Mouse (Mus musculus): ENCODE measurements around the gene Cytip. TPM values are rescaled to one million over a fixed set of nuclear protein-coding genes. Genes with fewer than 3 reads are reported as not detected.
A peak's percentile ranks its signal among the peaks of the same experiment; 100 is the strongest.

The Cytip gene
- polyA plus RNA-seq (2012; rRNA removed): 152 and 254 TPM in 2 replicates

DNA sequence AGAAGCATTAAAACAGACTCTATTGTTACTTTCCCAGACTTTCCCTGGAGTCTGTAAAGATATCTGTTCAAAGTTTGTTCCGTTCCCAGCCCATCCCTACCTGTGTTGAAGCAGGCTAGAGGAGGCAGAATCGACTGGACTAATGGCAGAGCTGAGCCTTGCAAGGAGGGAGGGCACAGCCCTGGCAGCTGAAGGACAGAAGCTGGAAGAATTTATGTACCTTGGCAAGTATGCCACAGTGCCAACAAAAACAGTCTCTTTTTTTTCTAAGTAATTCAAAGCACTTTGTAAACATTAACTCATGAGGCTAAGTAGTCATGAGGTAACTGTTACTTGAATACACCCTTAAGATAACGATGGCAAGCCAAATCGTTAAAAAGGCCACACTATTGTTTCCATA lies at the start of gene Cytip:
Gene Cytip, minus strand, starts transcription at position 187 of the 400 bp plus-strand sequence.
- Histone ChIP-seq H3K4me1 (ENCODE audit: control insufficient read depth, insufficient read depth, insufficient read length) (peaks cover 4% of the 10 kb centered on the region), H3K27ac (ENCODE audit: insufficient read depth, low read length) (no peak within 1 kb of the TSS), H3K27me3 (ENCODE audit: control insufficient read depth, insufficient read depth, low read length) (no peaks in the 10 kb centered on the region), H3K4me3 (ENCODE audit: extremely low read depth, insufficient read depth, insufficient read length) (no peak within 1 kb of the TSS), H3K36me3 (ENCODE audit: control insufficient read depth, insufficient read depth, low read length) (no peaks in the 10 kb centered on the region)
- 86% methylated on average over 4 of the region's 4 CpGs for WGBS
- DNase-seq (ENCODE audit: low read depth in 1 of 2, low spot score in 2 of 2): no peak
- TF ChIP-seq POLR2A (IDR thresholded peaks at IDR 0.05; ENCODE audit: low read depth, low read length) (no peak), CTCF (IDR thresholded peaks at IDR 0.05; ENCODE audit: extremely low read depth, insufficient read depth, insufficient read length, insufficient replicate concordance) (no peak)

DNA sequence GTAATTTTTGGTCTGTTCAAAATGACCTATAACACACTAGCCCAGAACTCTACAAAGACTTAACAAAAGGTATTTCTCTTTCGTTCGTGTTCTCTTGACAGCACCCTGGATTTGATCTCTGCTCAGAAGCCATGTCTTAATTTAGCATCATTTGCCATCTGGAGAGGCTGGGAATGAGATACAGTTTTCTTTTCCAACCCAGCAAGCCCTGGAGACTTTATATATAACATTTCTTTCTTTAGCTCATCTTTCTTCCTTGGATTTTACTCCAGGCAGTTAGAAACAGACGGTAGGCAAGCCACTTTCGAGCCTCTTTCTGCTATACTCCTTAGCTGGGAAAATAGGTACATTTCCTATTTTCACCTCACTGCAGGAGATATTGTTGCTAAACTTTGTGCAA lies 45.3 kb upstream of the Cytip start:
- Histone ChIP-seq H3K4me1 (ENCODE audit: control insufficient read depth, insufficient read depth, insufficient read length) (no peaks in the 10 kb centered on the region), H3K27ac (ENCODE audit: insufficient read depth, low read length) (no peak overlapping the region), H3K4me3 (ENCODE audit: extremely low read depth, insufficient read depth, insufficient read length) (no peak overlapping the region), H3K27me3 (ENCODE audit: control insufficient read depth, insufficient read depth, low read length) (no peaks in the 10 kb centered on the region), H3K36me3 (ENCODE audit: control insufficient read depth, insufficient read depth, low read length) (no peaks in the 10 kb centered on the region)
- no peak for DNase-seq (ENCODE audit: low read depth in 1 of 2, low spot score in 2 of 2)
- TF ChIP-seq POLR2A (IDR thresholded peaks at IDR 0.05; ENCODE audit: low read depth, low read length) (no peak), CTCF (IDR thresholded peaks at IDR 0.05; ENCODE audit: extremely low read depth, insufficient read depth, insufficient read length, insufficient replicate concordance) (no peak)
- WGBS: 90% methylated on average over 4 of the region's 4 CpGs

DNA sequence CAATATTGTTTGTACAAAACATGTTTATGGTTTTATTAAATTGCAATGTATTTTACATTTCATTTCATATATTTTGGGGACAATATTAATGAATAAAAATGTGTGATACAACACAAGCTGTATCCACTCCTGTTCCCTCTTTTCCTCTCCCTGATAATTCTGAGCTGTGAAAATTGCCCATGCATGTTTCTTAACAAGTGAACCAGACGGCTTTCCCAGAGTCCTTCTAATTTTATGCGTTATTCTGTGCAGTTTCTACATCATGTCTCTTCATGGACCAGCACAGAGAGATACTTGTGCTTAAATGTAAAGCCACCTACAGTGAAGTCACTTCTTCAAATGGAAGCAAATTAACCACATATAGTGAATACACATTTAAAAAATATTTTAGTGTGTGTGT lies 42.2 kb upstream of the Cytip start:
- 79% methylated on average over 2 of the region's 2 CpGs for WGBS
- TF ChIP-seq CTCF (IDR thresholded peaks at IDR 0.05; ENCODE audit: extremely low read depth, insufficient read depth, insufficient read length, insufficient replicate concordance) (no peak), POLR2A (IDR thresholded peaks at IDR 0.05; ENCODE audit: low read depth, low read length) (no peak)
- no peak for DNase-seq (ENCODE audit: low read depth in 1 of 2, low spot score in 2 of 2)
- Histone ChIP-seq H3K4me1 (ENCODE audit: control insufficient read depth, insufficient read depth, insufficient read length) (no peaks in the 10 kb centered on the region), H3K27me3 (ENCODE audit: control insufficient read depth, insufficient read depth, low read length) (no peaks in the 10 kb centered on the region), H3K27ac (ENCODE audit: insufficient read depth, low read length) (no peak overlapping the region), H3K36me3 (ENCODE audit: control insufficient read depth, insufficient read depth, low read length) (no peaks in the 10 kb centered on the region), H3K4me3 (ENCODE audit: extremely low read depth, insufficient read depth, insufficient read length) (no peak overlapping the region)

DNA sequence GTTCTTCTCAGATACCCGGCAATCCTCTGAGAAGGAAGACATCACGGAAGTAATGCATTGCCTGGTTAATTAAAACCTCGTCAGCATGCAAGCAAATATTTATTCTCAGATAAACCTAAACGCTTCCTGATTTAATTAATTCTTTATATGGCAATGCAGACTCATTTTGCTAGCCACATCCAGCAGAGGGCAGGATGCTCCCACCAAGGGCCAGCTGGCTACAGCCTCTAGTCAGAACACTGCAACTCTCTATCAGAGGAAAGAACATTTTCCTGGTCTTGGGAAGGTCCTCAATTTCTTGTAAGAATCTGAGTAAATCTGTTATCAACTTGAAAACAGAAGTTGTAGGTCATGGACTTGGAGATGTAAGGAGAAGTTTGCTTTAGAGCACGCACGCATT lies 4.1 kb upstream of the Cytip start:
- Histone ChIP-seq H3K27ac (ENCODE audit: insufficient read depth, low read length) (no peak overlapping the region), H3K27me3 (ENCODE audit: control insufficient read depth, insufficient read depth, low read length) (no peaks in the 10 kb centered on the region), H3K4me1 (ENCODE audit: control insufficient read depth, insufficient read depth, insufficient read length) (peaks cover 4% of the 10 kb centered on the region), H3K4me3 (ENCODE audit: extremely low read depth, insufficient read depth, insufficient read length) (no peak overlapping the region), H3K36me3 (ENCODE audit: control insufficient read depth, insufficient read depth, low read length) (no peaks in the 10 kb centered on the region)
- TF ChIP-seq POLR2A (IDR thresholded peaks at IDR 0.05; ENCODE audit: low read depth, low read length) (no peak), CTCF (IDR thresholded peaks at IDR 0.05; ENCODE audit: extremely low read depth, insufficient read depth, insufficient read length, insufficient replicate concordance) (peak; percentile 63; the same call in 1 of the 2 replicates)
- peak in 1 of 2 experiments; percentile 71 for DNase-seq (ENCODE audit: low read depth in 1 of 2, low spot score in 2 of 2)
- 68% methylated on average over 6 of the region's 6 CpGs for WGBS

DNA sequence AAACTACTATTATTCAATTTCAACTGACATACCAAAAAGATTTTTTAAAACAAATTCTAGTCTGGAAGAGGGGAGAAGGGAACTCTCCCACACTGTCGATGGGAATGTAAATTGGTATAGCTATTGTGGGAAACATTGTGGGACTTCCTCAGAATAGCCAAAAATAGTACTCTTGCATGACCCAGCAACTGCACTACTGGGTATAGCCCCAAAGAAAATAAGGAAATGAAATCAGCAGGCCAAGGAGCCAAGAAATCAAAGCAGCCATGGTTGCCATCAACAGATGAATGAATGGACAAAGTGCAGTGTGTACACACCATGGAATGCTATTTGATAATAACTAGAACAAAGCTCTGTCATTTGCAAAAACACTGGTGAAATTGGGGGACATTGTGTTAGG lies 1.5 kb upstream of the Cytip start:
- H3K27ac ChIP-seq (ENCODE audit: insufficient read depth, low read length): no peak overlapping the region
- H3K4me1 ChIP-seq (ENCODE audit: control insufficient read depth, insufficient read depth, insufficient read length): peaks cover 4% of the 10 kb centered on the region
- WGBS: 0% methylated on average over 1 of the region's 1 CpGs
- H3K36me3 ChIP-seq (ENCODE audit: control insufficient read depth, insufficient read depth, low read length): no peaks in the 10 kb centered on the region
- TF ChIP-seq CTCF (IDR thresholded peaks at IDR 0.05; ENCODE audit: extremely low read depth, insufficient read depth, insufficient read length, insufficient replicate concordance) (no peak), POLR2A (IDR thresholded peaks at IDR 0.05; ENCODE audit: low read depth, low read length) (no peak)
- no peak for DNase-seq (ENCODE audit: low read depth in 1 of 2, low spot score in 2 of 2)
- H3K4me3 ChIP-seq (ENCODE audit: extremely low read depth, insufficient read depth, insufficient read length): no peak overlapping the region
- H3K27me3 ChIP-seq (ENCODE audit: control insufficient read depth, insufficient read depth, low read length): no peaks in the 10 kb centered on the region

DNA sequence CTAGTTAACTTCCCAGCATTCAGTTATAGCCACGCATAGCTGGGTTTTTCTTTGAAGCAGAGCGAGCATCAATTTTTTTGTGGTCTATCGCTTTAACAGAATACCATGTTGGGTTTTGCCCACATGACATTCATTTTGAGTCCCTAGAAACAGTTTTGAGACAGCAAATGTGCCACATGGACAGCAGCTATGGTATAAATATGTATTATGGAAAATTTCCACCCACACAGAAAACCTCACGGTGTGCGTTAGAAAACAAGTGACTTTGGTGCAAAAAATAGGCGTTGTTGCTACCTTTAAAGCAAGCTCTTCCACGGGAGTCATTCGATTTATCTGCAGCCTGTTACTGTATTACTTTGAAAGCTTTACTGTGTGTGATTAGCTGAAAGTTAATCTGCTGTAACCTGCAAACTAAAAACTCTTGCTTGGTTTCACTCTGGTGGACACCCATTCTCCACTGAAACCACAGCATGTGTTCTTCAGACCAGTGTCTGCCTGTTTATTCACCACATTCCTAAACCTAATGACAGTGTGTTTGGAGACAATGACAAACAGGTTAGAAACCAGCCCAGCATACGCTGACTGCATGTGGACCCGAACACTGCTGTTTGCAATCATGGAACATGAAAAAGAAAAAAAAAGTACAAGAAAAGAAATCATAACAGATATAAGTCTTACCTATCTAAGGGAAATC lies 763 bp downstream of the Cytip start:
- Histone ChIP-seq H3K36me3 (ENCODE audit: control insufficient read depth, insufficient read depth, low read length) (no peaks in the 10 kb centered on the region), H3K27ac (ENCODE audit: insufficient read depth, low read length) (no peak overlapping the region), H3K27me3 (ENCODE audit: control insufficient read depth, insufficient read depth, low read length) (no peaks in the 10 kb centered on the region), H3K4me1 (ENCODE audit: control insufficient read depth, insufficient read depth, insufficient read length) (peaks cover 7% of the 10 kb centered on the region), H3K4me3 (ENCODE audit: extremely low read depth, insufficient read depth, insufficient read length) (no peak overlapping the region)
- DNase-seq (ENCODE audit: low read depth in 1 of 2, low spot score in 2 of 2): no peak
- no peak for TF ChIP-seq CTCF (IDR thresholded peaks at IDR 0.05; ENCODE audit: extremely low read depth, insufficient read depth, insufficient read length, insufficient replicate concordance)
- TF ChIP-seq POLR2A (IDR thresholded peaks at IDR 0.05; ENCODE audit: low read depth, low read length): no peak
- 55% methylated on average over 10 of the region's 10 CpGs for WGBS

DNA sequence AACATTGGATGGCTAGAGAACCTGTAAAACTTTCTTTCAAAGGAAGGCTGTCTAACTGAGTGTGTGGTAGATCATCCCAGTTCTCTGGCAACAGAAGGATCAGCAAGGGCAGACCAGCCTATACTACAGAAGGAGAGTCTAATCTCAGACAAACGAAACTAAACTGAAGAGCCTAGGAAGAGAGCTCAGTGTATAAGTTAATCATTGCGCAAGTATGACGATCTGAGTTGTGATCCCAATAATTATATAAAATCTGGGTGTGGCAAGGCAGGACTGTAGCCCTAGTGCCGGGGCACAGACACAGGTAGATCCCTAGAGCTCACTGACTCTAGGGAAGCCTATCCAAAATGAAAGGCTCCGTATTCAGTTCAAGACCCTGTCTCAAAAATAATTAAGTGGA lies 3.2 kb downstream of the Cytip start:
- no peaks in the 10 kb centered on the region for H3K27me3 ChIP-seq (ENCODE audit: control insufficient read depth, insufficient read depth, low read length)
- no peak for TF ChIP-seq CTCF (IDR thresholded peaks at IDR 0.05; ENCODE audit: extremely low read depth, insufficient read depth, insufficient read length, insufficient replicate concordance)
- no peak for TF ChIP-seq POLR2A (IDR thresholded peaks at IDR 0.05; ENCODE audit: low read depth, low read length)
- no peaks in the 10 kb centered on the region for H3K36me3 ChIP-seq (ENCODE audit: control insufficient read depth, insufficient read depth, low read length)
- DNase-seq (ENCODE audit: low read depth in 1 of 2, low spot score in 2 of 2): no peak
- H3K27ac ChIP-seq (ENCODE audit: insufficient read depth, low read length): no peak overlapping the region
- H3K4me3 ChIP-seq (ENCODE audit: extremely low read depth, insufficient read depth, insufficient read length): no peak overlapping the region
- WGBS: 89% methylated on average over 5 of the region's 5 CpGs
- H3K4me1 ChIP-seq (ENCODE audit: control insufficient read depth, insufficient read depth, insufficient read length): peaks cover 16% of the 10 kb centered on the region
